8 mouse cellular contexts compared by ENCODE assay signal in the genomic region with DNA sequence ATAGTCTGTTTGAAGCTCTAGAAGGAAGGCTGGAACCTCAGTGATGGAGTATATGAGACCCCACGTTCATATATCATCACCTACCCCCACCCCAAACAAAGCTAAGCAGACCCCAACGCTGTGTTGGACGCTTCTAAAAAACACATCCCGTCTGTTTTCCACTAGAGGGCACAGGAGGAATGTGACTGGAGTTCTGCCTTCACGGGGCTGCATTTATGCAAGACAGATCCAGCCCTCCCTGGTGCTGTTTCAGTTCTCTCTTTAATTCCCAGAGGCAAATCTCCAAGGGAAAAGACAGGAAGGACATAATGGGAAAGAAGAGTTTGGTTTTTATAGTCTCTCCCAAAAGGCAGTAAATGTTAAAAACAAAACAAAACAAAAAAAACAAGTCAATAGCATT. TPM values are rescaled to one million over a fixed set of nuclear protein-coding genes. Genes with fewer than 3 reads are reported as not detected.
DNase-seq lines count a peak whose midpoint lies in the region; ATAC-seq and TF ChIP-seq lines count a peak whose summit lies in the region.

No protein-coding gene starts in this region.

- 28% methylated on average over 5 of the region's 5 CpGs for WGBS in heart, embryonic 11.5 days (ENCODE audit: insufficient replicate concordance)
- WGBS in thymus, adult 2 months: 59% methylated on average over 5 of the region's 5 CpGs
- 20% methylated on average over 5 of the region's 5 CpGs for WGBS in lung, postnatal 0 days

- no peak overlapping the region for H3K4me2 ChIP-seq in heart, embryonic 11.5 days
- H3K4me2 ChIP-seq in lung, postnatal 0 days (replicated peaks; ENCODE audit: low read depth, low read length): no peak overlapping the region

- TF ChIP-seq CTCF in thymus, adult 2 months (IDR thresholded peaks at IDR 0.05; ENCODE audit: borderline replicate concordance, control insufficient read depth, extremely low read depth, insufficient read depth, low read length, poor library complexity): no peak
- peak; percentile 71 for TF ChIP-seq CTCF in lung, postnatal 0 days (IDR thresholded peaks at IDR 0.05)

- no peak overlapping the region for H3K4me3 ChIP-seq in heart, embryonic 11.5 days (ENCODE audit: low read depth, low read length)
- no peak overlapping the region for H3K4me3 ChIP-seq in thymus, adult 2 months (ENCODE audit: control insufficient read depth, insufficient read depth, low read length)
- no peak overlapping the region for H3K4me3 ChIP-seq in lung, postnatal 0 days (ENCODE audit: low read depth, low read length)

- no peak for ATAC-seq in heart, embryonic 11.5 days (replicated peaks; ENCODE audit: insufficient number of reproducible peaks, low FRiP score, low TSS enrichment)
- ATAC-seq in lung, postnatal 0 days: no peak

- H3K4me1 ChIP-seq in heart, embryonic 11.5 days (ENCODE audit: control insufficient read depth, insufficient read depth, low read length): no peaks in the 10 kb centered on the region
- H3K4me1 ChIP-seq in thymus, adult 2 months (replicated peaks; ENCODE audit: control insufficient read depth, insufficient read depth, low read length): no peaks in the 10 kb centered on the region
- H3K4me1 ChIP-seq in lung, postnatal 0 days (ENCODE audit: insufficient read depth, low read depth, low read length): no peaks in the 10 kb centered on the region

- no peak overlapping the region for H3K9ac ChIP-seq in heart, embryonic 11.5 days (ENCODE audit: low read depth, low read length)
- H3K9ac ChIP-seq in lung, postnatal 0 days (replicated peaks; ENCODE audit: low read depth): no peak overlapping the region

- no peak for TF ChIP-seq POLR2A in thymus, adult 2 months (IDR thresholded peaks at IDR 0.05; ENCODE audit: control insufficient read depth, extremely low read depth, insufficient read depth, low read length, poor library complexity)

- H3K27ac ChIP-seq in heart, embryonic 11.5 days (ENCODE audit: low read depth, low read length): no peak overlapping the region
- H3K27ac ChIP-seq in thymus, adult 2 months (ENCODE audit: control insufficient read depth, insufficient read depth, low read length): no peak overlapping the region
- H3K27ac ChIP-seq in lung, postnatal 0 days (ENCODE audit: low read length): no peak overlapping the region

- DNase-seq in heart, adult 18-20 months: peak; percentile 41 to 53
- peak; percentile 12 for DNase-seq in thymus, adult 2 months
- DNase-seq in thymus, adult 18-20 months: no peak
- DNase-seq in fibroblast of lung, adult 2 months (ENCODE audit: low read depth): peak; percentile 10
- DNase-seq in lung, postnatal 0 days (ENCODE audit: low spot score): peak; percentile 57
- DNase-seq in thymus, postnatal 25 days: peak; percentile 12
- no peak for DNase-seq in frontal cortex, postnatal 10 days (ENCODE audit: low spot score in 2 of 2)

- no peaks in the 10 kb centered on the region for H3K9me3 ChIP-seq in heart, embryonic 11.5 days (replicated peaks; ENCODE audit: control insufficient read depth, low read length)
- no peaks in the 10 kb centered on the region for H3K9me3 ChIP-seq in lung, postnatal 0 days (ENCODE audit: low read length)

- no peaks in the 10 kb centered on the region for H3K27me3 ChIP-seq in heart, embryonic 11.5 days (ENCODE audit: control insufficient read depth, insufficient read depth, low read length)
- H3K27me3 ChIP-seq in thymus, adult 2 months (ENCODE audit: control insufficient read depth, insufficient read depth, low read length): no peaks in the 10 kb centered on the region
- no peaks in the 10 kb centered on the region for H3K27me3 ChIP-seq in lung, postnatal 0 days (replicated peaks; ENCODE audit: insufficient read depth, low read length)

- peaks cover 16% of the 10 kb centered on the region for H3K36me3 ChIP-seq in heart, embryonic 11.5 days (ENCODE audit: control insufficient read depth, insufficient read depth, low read length)
- peaks cover 3% of the 10 kb centered on the region for H3K36me3 ChIP-seq in thymus, adult 2 months (ENCODE audit: control insufficient read depth, insufficient read depth, low read length)
- H3K36me3 ChIP-seq in lung, postnatal 0 days (ENCODE audit: insufficient read depth, low read length): peaks cover 14% of the 10 kb centered on the region

- no peak for TF ChIP-seq EP300 in lung, postnatal 0 days (IDR thresholded peaks at IDR 0.05)

RNA-seq across cellular contexts. Expression of gene Oxct1, which starts 30.4 kb away (rescaled TPM):
- 1,000 to 10,000 TPM; 1,232 to 1,451 TPM for total RNA-seq in heart, adult 18-20 months (2021)
- polyA plus RNA-seq in heart, embryonic 11.5 days (2014; fragmentation: Nextera tagmentation; extraction: Ambion mirVana): 272 and 282 TPM in 2 replicates
- polyA plus RNA-seq in thymus, adult 2 months (2012; rRNA removed): 31.6 and 32.8 TPM in 2 replicates
- polyA plus RNA-seq in lung, postnatal 0 days (2015; fragmentation: Nextera tagmentation; extraction: Ambion mirVana): 64.8 and 87.0 TPM in 2 replicates

Comparison
In these comparisons a context has a peak if more than half of its experiments do, and no peak if none do; other contexts are left out.
1. DNase-seq: peak in heart, adult 18-20 months (2 of 2), thymus, adult 2 months (single experiment), fibroblast of lung, adult 2 months (single experiment), lung, postnatal 0 days (single experiment) and thymus, postnatal 25 days (single experiment); none in thymus, adult 18-20 months (0 of 2) and frontal cortex, postnatal 10 days (0 of 2).